Mouse (Mus musculus) hindbrain, embryonic 16.5 days (tissue): ENCODE measurements at regions not wholly inside any gene's neighbourhood (a gene's known extent, or its start where the extent isn't known, plus 50 kb on each side); places are given as distances from the start of the nearest gene placed in this dataset.
A peak's percentile ranks its signal among the peaks of the same experiment; 100 is the strongest.

Experiments used
- ATAC-seq: fragments of 200-750 bp; cut with Nextera tagmentation; 2 replicates; pipeline ENCODE4 v1.8.0; 2017; ENCODE audit warnings: moderate TSS enrichment, moderate library complexity
- H3K27ac ChIP-seq: fragments of 300-500 bp; sonication (generic); 2 replicates; pipeline ENCODE4 v1.5.1; 2014; ENCODE audit warnings: low read depth, mild to moderate bottlenecking, control low read depth, low read length, moderate library complexity
- H3K27me3 ChIP-seq: fragments of 300-500 bp; sonication (generic); replicated peaks from 2 replicates; pipeline ENCODE4 v1.6.1; 2014; ENCODE audit warnings: low read length; ENCODE audit not compliant: control insufficient read depth, insufficient read depth
- H3K36me3 ChIP-seq: fragments of 300-500 bp; sonication (generic); 2 replicates; pipeline ENCODE4 v1.6.1; 2014; ENCODE audit warnings: mild to moderate bottlenecking, low read length, moderate library complexity, mixed read lengths; ENCODE audit not compliant: control insufficient read depth, insufficient read depth
- H3K4me1 ChIP-seq: fragments of 300-500 bp; sonication (generic); 2 replicates; pipeline ENCODE4 v1.6.1; 2014; ENCODE audit warnings: low read depth, low read length; ENCODE audit not compliant: control insufficient read depth, insufficient read depth
- H3K4me2 ChIP-seq: fragments of 300-500 bp; sonication (generic); 2 replicates; pipeline ENCODE4 v1.6.1; 2014; ENCODE audit warnings: mild to moderate bottlenecking, low read length, control low read depth, moderate library complexity
- H3K4me3 ChIP-seq: fragments of 300-500 bp; sonication (generic); 2 replicates; pipeline ENCODE4 v1.5.1; 2014; ENCODE audit warnings: mild to moderate bottlenecking, low read length, control low read depth, moderate library complexity
- H3K9ac ChIP-seq: fragments of 300-500 bp; sonication (generic); 2 replicates; pipeline ENCODE4 v1.6.1; 2014; ENCODE audit warnings: low read depth, mild to moderate bottlenecking, control low read depth, low read length, moderate library complexity
- H3K9me3 ChIP-seq: fragments of 300-500 bp; sonication (generic); 2 replicates; pipeline ENCODE4 v1.6.1; 2014; ENCODE audit warnings: mild to moderate bottlenecking, low read length, moderate library complexity; ENCODE audit not compliant: control insufficient read depth
- WGBS: fragments of 180-500 bp; shearing (Covaris S2); extraction: QIAGEN DNeasy Blood & Tissue Kit; methylation state at CpG from one replicate; pipeline ENCODE4 v1.1.7; 2014; 5-methylcytosine and 5-hydroxymethylcytosine counted together

DNA sequence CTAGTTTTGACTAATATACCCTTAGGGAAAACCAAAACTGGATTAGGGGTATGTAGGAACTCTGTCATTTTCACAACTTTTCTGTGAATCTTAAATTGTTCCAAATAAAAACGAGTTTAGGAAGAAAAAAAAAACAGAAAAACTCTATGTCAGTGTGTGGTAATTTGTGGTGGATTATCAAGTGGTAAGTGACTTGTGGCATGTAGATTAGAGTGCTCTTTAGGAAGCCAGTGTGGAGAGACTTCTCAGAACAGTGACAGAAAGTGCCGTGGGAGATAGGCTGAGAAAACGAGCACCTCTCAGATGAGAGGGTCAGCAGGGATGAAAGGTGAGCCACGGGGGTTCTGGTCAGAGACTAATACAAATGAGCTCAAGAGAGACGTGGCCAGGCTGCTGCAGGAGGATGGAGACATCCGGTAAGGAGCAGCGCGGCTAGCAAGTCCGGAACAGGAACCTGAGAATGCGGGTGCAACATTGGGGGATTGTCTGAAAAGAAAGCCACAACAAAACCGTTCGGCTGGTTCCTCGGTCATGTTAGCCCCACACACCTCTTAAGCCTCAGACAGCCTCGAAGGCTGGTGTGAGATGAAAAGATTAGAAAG, 161.3 kb downstream of the Cysltr2 start:
- no peak overlapping the region for H3K9ac ChIP-seq
- no peak for ATAC-seq
- WGBS: 60% methylated on average over 14 of the region's 14 CpGs

DNA sequence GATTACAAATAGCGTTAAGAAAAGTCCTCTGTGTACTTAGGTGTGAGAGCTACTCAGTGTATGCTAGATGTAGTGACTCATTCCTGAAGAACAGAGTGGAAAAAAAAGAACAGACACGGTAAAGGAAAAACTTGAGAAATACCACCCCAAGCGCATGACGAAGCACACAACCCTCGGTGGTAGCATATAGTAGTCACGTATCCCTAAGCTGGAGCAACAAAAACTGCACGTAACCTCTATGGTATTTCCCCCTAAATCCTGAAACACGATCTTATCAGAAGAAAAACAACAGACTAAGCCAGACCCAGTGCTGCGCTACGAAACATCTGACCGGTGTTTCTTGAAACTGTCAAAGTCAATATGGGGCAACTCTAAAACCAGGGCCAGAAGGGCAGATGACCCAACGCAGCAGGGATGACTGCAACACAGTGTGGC, 162.0 kb downstream of the Cysltr2 start:
- ATAC-seq: no peak
- Histone ChIP-seq H3K27ac (no peak overlapping the region), H3K9ac (no peak overlapping the region), H3K4me1 (no peaks in the 10 kb centered on the region), H3K36me3 (no peaks in the 10 kb centered on the region), H3K4me2 (no peak overlapping the region), H3K27me3 (no peaks in the 10 kb centered on the region), H3K4me3 (no peak overlapping the region), H3K9me3 (no peaks in the 10 kb centered on the region)
- 85% methylated on average over 12 of the region's 12 CpGs for WGBS

More for the DNA sequence above, 161.3 kb downstream of the Cysltr2 start:
- H3K4me3 ChIP-seq: no peak overlapping the region
- no peak overlapping the region for H3K4me2 ChIP-seq
- no peaks in the 10 kb centered on the region for H3K27me3 ChIP-seq
- H3K9me3 ChIP-seq: no peaks in the 10 kb centered on the region
- H3K4me1 ChIP-seq: no peaks in the 10 kb centered on the region
- H3K36me3 ChIP-seq: no peaks in the 10 kb centered on the region
- no peak overlapping the region for H3K27ac ChIP-seq

DNA sequence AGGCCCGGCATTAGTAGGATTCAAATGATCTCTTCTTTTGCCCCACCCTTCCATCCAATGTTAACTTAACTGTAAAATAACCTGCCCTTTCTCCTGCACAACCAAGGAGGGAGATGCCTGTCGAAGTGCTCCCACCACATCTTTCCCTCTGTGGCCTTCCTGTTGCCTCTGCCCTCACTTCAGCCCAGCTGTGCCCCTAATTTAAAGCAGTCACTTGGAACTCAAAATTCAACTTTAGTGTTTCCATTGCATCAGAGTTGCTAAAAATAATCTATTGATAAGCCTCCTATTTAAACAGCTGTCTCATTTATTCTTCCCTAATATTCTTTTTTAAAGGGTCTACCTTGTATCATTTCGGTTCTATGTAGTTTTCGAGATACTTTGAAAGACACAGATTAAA, 163.1 kb downstream of the Cysltr2 start:
- Histone ChIP-seq H3K27me3 (no peaks in the 10 kb centered on the region), H3K27ac (no peak overlapping the region), H3K9ac (no peak overlapping the region), H3K4me1 (no peaks in the 10 kb centered on the region), H3K4me3 (no peak overlapping the region), H3K9me3 (no peaks in the 10 kb centered on the region), H3K36me3 (no peaks in the 10 kb centered on the region), H3K4me2 (no peak overlapping the region)
- WGBS: 85% methylated on average over 4 of the region's 4 CpGs
- ATAC-seq: no peak

DNA sequence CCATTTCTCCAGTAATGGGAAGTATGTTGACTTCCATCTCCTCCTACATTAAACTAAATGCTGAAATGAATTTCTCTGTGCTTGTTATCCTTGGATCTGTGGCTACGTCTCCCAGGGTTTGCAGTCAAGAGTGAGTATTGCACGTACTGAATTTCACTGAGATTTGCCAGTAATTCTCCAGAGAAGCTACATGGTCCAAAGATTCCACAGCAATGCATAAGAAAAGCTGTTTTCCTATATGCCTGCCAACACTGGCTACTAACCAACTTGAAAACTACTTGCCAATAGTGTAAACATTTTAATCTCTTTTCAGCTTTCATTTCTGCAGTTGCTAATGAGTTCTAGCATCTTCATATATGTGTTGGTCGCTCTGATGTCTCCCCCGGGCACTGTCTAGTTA, 164.4 kb downstream of the Cysltr2 start:
- no peak overlapping the region for H3K4me2 ChIP-seq
- no peak overlapping the region for H3K4me3 ChIP-seq
- ATAC-seq: no peak
- 70% methylated on average over 4 of the region's 4 CpGs for WGBS
- no peaks in the 10 kb centered on the region for H3K27me3 ChIP-seq
- H3K36me3 ChIP-seq: no peaks in the 10 kb centered on the region
- no peaks in the 10 kb centered on the region for H3K9me3 ChIP-seq
- H3K9ac ChIP-seq: no peak overlapping the region
- H3K4me1 ChIP-seq: no peaks in the 10 kb centered on the region
- H3K27ac ChIP-seq: no peak overlapping the region

DNA sequence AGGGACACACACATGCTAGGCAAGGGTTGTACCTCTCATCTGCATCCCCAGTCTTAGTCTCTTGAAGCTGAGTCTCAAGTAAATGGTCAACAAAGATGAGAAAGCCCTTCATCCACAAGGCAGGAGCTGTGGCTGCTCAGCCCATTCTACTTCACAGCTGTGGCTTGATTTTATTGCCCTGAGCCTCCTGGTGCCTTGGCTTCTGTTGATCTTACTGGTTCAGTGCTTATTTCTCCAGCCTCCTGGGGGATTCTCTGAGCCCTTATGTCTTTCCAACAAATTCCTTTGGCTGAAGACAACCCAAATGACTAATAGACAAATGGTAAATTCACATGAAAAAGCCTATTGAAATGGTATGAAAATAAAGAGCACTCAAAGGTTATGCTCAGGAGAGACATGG, 167.3 kb upstream of the Fndc3a start:
- Histone ChIP-seq H3K4me1 (no peaks in the 10 kb centered on the region), H3K9ac (no peak overlapping the region), H3K27ac (no peak overlapping the region), H3K27me3 (no peaks in the 10 kb centered on the region), H3K9me3 (no peaks in the 10 kb centered on the region), H3K4me2 (no peak overlapping the region), H3K4me3 (no peak overlapping the region), H3K36me3 (no peaks in the 10 kb centered on the region)
- no peak for ATAC-seq

DNA sequence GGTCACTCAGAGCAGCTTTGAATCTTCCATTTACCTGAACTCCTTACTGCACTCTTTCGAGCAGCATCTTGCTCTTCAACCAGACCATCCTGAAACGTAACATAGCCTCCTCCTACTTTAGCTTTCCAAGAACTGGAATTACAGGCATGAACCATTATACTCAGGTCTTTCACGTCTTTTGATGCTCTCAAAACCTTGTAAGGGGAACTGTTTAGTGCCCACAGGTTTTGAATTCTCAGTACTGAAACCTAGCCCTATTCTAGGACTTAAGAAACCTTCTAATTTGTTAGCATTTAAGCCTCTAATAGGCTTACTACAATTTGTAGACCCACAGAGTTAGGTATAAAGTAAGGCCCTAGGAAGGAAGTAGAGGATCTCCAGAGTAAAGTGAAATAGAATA, 163.7 kb upstream of the Fndc3a start:
- Histone ChIP-seq H3K36me3 (no peaks in the 10 kb centered on the region), H3K27me3 (no peaks in the 10 kb centered on the region), H3K9ac (no peak overlapping the region), H3K27ac (no peak overlapping the region), H3K4me2 (no peak overlapping the region), H3K4me1 (peaks cover 4% of the 10 kb centered on the region; the same call in 1 of the 2 replicates), H3K4me3 (no peak overlapping the region), H3K9me3 (no peaks in the 10 kb centered on the region)
- whole genome bisulfite sequencing: 85% methylated on average over 3 of the region's 3 CpGs
- no peak for ATAC-seq

DNA sequence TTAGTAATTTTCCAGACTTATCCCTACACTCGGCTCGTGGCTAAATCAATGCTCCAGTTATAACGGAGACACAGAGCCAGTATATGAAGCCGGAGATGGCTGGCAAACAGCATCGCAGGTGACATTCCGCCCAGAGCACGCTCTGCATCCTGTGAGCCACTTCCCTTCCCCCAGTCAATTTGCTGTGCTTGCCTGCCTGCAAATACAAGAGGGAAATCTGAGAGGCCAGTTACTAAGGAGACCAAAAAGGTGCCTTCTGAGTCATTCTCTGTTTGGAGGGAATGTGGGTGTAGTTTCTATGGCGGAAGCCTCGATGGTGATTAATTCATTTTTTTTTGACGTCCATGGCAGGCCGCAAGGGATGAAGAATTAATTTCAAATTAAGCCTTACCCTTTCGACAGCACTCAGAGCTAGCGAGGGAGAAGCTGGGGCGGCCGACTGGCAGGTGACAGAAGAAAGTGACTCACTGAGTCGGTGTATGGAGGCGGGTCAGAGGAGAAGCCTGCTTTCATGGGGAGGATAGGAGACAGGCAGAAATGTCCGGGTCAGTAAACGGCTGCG, 159.5 kb upstream of the Fndc3a start:
- Histone ChIP-seq H3K4me3 (no peak overlapping the region; the same call in 1 of the 2 replicates), H3K4me2 (peak overlapping the region; percentile 46), H3K27me3 (no peaks in the 10 kb centered on the region), H3K9me3 (no peaks in the 10 kb centered on the region), H3K4me1 (peaks cover 4% of the 10 kb centered on the region; the same call in 1 of the 2 replicates), H3K27ac (peak overlapping the region; percentile 75), H3K9ac (peak overlapping the region; percentile 8), H3K36me3 (no peaks in the 10 kb centered on the region)
- peak; percentile 87 for ATAC-seq
- 32% methylated on average over 20 of the region's 20 CpGs for WGBS

DNA sequence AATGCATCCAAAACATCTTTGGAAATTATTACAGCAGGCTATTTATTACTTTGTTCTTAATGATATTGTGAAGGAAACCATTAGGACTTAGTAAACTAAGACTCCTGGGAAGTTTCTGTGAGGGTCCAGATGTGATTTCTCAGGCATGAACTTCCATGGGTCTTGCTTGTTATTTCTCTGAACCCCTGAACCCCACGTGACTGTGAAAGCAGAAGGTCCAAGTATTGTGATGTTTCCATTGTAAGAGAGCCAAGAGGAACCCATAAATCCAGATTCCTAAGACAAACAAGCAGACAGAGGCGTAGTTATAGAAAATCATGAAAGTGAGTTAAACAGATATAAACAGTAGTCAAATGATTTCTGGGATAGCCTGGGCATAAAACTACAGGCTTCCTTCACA, 157.1 kb upstream of the Fndc3a start:
- H3K4me2 ChIP-seq: no peak overlapping the region
- ATAC-seq: no peak
- H3K27ac ChIP-seq: no peak overlapping the region
- WGBS: 76% methylated on average over 2 of the region's 2 CpGs
- no peak overlapping the region for H3K9ac ChIP-seq
- H3K4me1 ChIP-seq: peaks cover 4% of the 10 kb centered on the region; the same call in 1 of the 2 replicates
- H3K9me3 ChIP-seq: no peaks in the 10 kb centered on the region
- no peaks in the 10 kb centered on the region for H3K27me3 ChIP-seq
- H3K36me3 ChIP-seq: no peaks in the 10 kb centered on the region
- H3K4me3 ChIP-seq: no peak overlapping the region

DNA sequence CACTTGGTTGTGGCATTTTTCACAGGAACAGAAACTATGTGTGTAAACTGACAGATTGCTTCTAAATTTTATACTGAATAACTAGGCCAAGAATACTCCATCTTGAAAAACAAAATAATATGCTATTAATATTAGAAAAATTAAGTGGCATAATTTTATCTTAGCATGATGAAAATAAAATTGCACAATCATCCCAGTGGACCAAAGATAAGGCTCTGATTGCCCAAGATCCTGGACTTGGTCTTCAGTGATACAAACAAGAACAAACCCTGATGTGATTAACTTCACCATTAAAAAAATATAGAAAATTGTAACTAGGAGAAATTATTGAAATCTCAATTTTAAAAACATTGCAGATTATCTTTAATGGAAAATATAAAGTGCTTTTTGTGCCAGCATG, 155.7 kb upstream of the Fndc3a start:
- Histone ChIP-seq H3K4me2 (no peak overlapping the region), H3K27ac (no peak overlapping the region), H3K4me3 (no peak overlapping the region), H3K9me3 (no peaks in the 10 kb centered on the region), H3K27me3 (no peaks in the 10 kb centered on the region), H3K9ac (no peak overlapping the region), H3K4me1 (peaks cover 4% of the 10 kb centered on the region; the same call in 1 of the 2 replicates), H3K36me3 (no peaks in the 10 kb centered on the region)
- no peak for ATAC-seq
